Mouse (Mus musculus): ENCODE results near the gene Bend5.

- TF ChIP-seq EP300 (IDR thresholded peaks at IDR 0.05; ENCODE audit: low read length), result peak; percentile 98
- TF ChIP-seq SMC3 (IDR thresholded peaks at IDR 0.05; ENCODE audit: low read depth, low read length), result no peak; the same call in 1 of the 2 replicates
- TF ChIP-seq CHD1 (IDR thresholded peaks at IDR 0.05; ENCODE audit: low read depth, low read length), result no peak
- TF ChIP-seq CTCF (conservative IDR thresholded peaks at IDR 0.05 in 1 of 2, IDR thresholded peaks at IDR 0.05 in 1 of 2; ENCODE audit: low read depth in 2 of 2, low read length in 2 of 2), result no peak
- TF ChIP-seq ZNF384 (IDR thresholded peaks at IDR 0.05; ENCODE audit: low read depth, low read length), result no peak
- TF ChIP-seq MAZ (IDR thresholded peaks at IDR 0.05; ENCODE audit: low read depth, low read length), result 0 out of 2 replicates have a peak, but pooled peaks have one; percentile 61
- no peak for TF ChIP-seq NRF1 (IDR thresholded peaks at IDR 0.05; ENCODE audit: low read depth, low read length)
- no peak for TF ChIP-seq USF1 (IDR thresholded peaks at IDR 0.05; ENCODE audit: low read depth, low read length)
- no peak; the same call in 1 of the 2 replicates for TF ChIP-seq POLR2A (IDR thresholded peaks at IDR 0.05; ENCODE audit: low read depth, low read length)
- TF ChIP-seq GABPA (IDR thresholded peaks at IDR 0.05; ENCODE audit: insufficient replicate concordance, low read depth, low read length), result no peak
- TF ChIP-seq TCF12 (IDR thresholded peaks at IDR 0.05; ENCODE audit: low read depth, low read length), result peak; percentile 98
- TF ChIP-seq NELFE (IDR thresholded peaks at IDR 0.05; ENCODE audit: low read depth, low read length), result no peak
Observed at GRCm38 (mm10) chr4:111399784-111400183, 15.0 kb upstream of the Bend5 start.

All from CH12.LX (cell line).